Mouse (Mus musculus): ENCODE measurements around the gene Ldha.

DNA sequence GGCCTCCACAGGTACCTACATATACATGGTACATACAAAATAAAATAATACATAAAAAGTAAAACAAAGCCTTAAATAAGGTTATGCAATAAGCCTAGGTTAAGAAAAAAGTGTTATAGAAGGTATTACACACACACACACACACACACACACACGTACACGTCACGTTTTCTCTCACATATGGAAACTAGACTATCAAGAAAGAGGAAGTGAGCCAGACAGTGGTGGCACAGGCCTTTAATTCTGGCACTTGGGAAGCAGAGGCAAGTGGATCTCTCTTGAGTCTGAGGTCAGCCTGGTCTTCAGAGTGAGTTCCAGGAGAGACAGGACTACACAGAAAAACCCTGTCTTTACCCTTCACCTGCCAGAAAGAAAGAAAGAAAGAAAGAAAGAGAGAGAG is 54.2 kb downstream of the Ldha start:
- TF ChIP-seq CTCF (IDR thresholded peaks at IDR 0.05; ENCODE audit: borderline replicate concordance, control insufficient read depth, extremely low read depth, insufficient read depth, low read length, poor library complexity): no peak
- TF ChIP-seq POLR2A (IDR thresholded peaks at IDR 0.05; ENCODE audit: control insufficient read depth, extremely low read depth, insufficient read depth, low read length, poor library complexity): no peak
